Mouse (Mus musculus): ENCODE results near the gene Slc6a13.

DNA sequence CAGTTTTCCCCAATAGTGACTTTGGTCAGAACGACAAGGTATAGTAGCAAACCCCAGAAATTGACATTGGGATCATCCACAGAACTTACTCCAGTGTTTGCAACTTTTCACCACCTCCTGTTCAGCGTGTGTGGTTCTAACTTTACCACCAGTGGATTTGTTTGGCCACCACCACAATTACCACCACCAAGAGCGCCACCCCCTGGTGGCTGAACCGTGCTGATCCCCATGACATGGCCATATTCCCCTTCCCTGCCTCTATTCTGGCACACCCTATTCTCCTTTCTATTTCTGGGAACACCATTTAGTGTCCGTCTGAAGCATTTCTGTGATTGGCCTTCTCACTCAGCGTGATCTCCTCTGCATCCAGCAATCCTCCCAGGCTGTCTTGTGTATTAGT, 19.1 kb downstream of the Slc6a13 start:
- TF ChIP-seq GATA1 (IDR thresholded peaks at IDR 0.05; ENCODE audit: borderline replicate concordance, low read length) (no peak), FLI1 (IDR thresholded peaks at IDR 0.05; ENCODE audit: low read length) (no peak)

Data from megakaryocyte, embryonic 14.5 days (primary cell).